Mouse (Mus musculus) liver (tissue): Measurements from ENCODE around the gene Ctdspl2.
"Not testable (repeated sequence)": the region's sequence is repeated elsewhere in the genome, so short reads cannot be mapped to it uniquely, and the experiment has no call there.

ENCODE experiments used
- DNase-seq: peaks from one replicate; pipeline ENCODE4 v3.0.0-alpha.2; 2020; ENCODE audit warnings: mixed read lengths

Gene Ctdspl2

GRCm38 (mm10) chr2:121955765-121956223 is at the start of gene Ctdspl2, which contains the start of gene Mageb3:
Gene Ctdspl2, plus strand, starts transcription at chr2:121956001.
Gene Mageb3, minus strand, starts transcription at chr2:121956092.
- DNase-seq = peak; percentile 99

GRCm38 (mm10) chr2:121909975-121910374 is 45.8 kb upstream of the Ctdspl2 start:
- no peak for DNase-seq

- DNase-seq = no peak
Observed at GRCm38 (mm10) chr2:121916047-121916970, 39.5 kb upstream of the Ctdspl2 start.

- DNase-seq = not testable (repeated sequence)
Observed at GRCm38 (mm10) chr2:121937624-121938023, 18.2 kb upstream of the Ctdspl2 start.

- no peak for DNase-seq
Observed at GRCm38 (mm10) chr2:121943364-121943763, 12.4 kb upstream of the Ctdspl2 start.

- DNase-seq = peak; percentile 15
Observed at GRCm38 (mm10) chr2:121954971-121955656, 687 bp upstream of the Ctdspl2 start.

GRCm38 (mm10) chr2:121956224-121957018 is 620 bp downstream of the Ctdspl2 start:
- DNase-seq = peak; percentile 95

- DNase-seq = no peak
Observed at GRCm38 (mm10) chr2:121957216-121957792, 1.5 kb downstream of the Ctdspl2 start.

GRCm38 (mm10) chr2:121995738-121996137 is 39.9 kb downstream of the Ctdspl2 start:
- DNase-seq = no peak

- DNase-seq = no peak
Observed at GRCm38 (mm10) chr2:122008832-122009231, 53.0 kb downstream of the Ctdspl2 start.

GRCm38 (mm10) chr2:122011441-122011840 is 55.6 kb downstream of the Ctdspl2 start:
- DNase-seq = no peak

GRCm38 (mm10) chr2:122018705-122019104 is 62.9 kb downstream of the Ctdspl2 start:
- DNase-seq = no peak

GRCm38 (mm10) chr2:122022284-122022683 is 66.5 kb downstream of the Ctdspl2 start:
- DNase-seq = no peak

- not testable (repeated sequence) for DNase-seq
Observed at GRCm38 (mm10) chr2:122027091-122027490, 71.3 kb downstream of the Ctdspl2 start.

- DNase-seq = peak; percentile 96
Observed at GRCm38 (mm10) chr2:122027862-122028755, 72.3 kb downstream of the Ctdspl2 start, which contains the start of gene Eif3j1. Gene Eif3j1, plus strand, starts transcription at chr2:122028546.

- peak; percentile 52 for DNase-seq
Observed at GRCm38 (mm10) chr2:122028756-122029700, 73.2 kb downstream of the Ctdspl2 start.

- no peak for DNase-seq
Observed at GRCm38 (mm10) chr2:122031970-122032369, 76.2 kb downstream of the Ctdspl2 start.

- no peak for DNase-seq
Observed at GRCm38 (mm10) chr2:122036064-122036463, 80.3 kb downstream of the Ctdspl2 start.

- DNase-seq = no peak
Observed at GRCm38 (mm10) chr2:122043926-122044325, 88.1 kb downstream of the Ctdspl2 start.
